Mouse (Mus musculus): ENCODE data around the gene Trpt1. TPM values are rescaled to one million over a fixed set of nuclear protein-coding genes. Genes with fewer than 3 reads are reported as not detected.
"Not testable (repeated sequence)": the region's sequence is repeated elsewhere in the genome, so short reads cannot be mapped to it uniquely, and the experiment has no call there.

Trpt1 gene
- polyA plus RNA-seq, 1 experiment from 2014 or later, result 18.0 TPM

GRCm38 (mm10) chr19:6987904-6988285 lies 8.0 kb upstream of the Trpt1 start:
- ATAC-seq (ENCODE audit: low FRiP score), result no peak
- H3K9ac ChIP-seq, result peak overlapping the region; percentile 82
- WGBS, result 3% methylated on average over 8 of the region's 8 CpGs

GRCm38 (mm10) chr19:6989251-6989650 lies 6.7 kb upstream of the Trpt1 start:
- Histone ChIP-seq H3K4me3 (no peak overlapping the region; the same call in 1 of the 2 replicates), H3K9me3 (no peaks in the 10 kb centered on the region), H3K4me1 (replicated peaks) (peaks cover 43% of the 10 kb centered on the region), H3K4me2 (no peak overlapping the region), H3K27me3 (no peaks in the 10 kb centered on the region), H3K27ac (no peak overlapping the region), H3K36me3 (peaks cover 10% of the 10 kb centered on the region), H3K9ac (no peak overlapping the region)
- WGBS, result 88% methylated on average over 8 of the region's 8 CpGs
- ATAC-seq (ENCODE audit: low FRiP score), result no peak

More at GRCm38 (mm10) chr19:6987904-6988285, 8.0 kb upstream of the Trpt1 start:
- Histone ChIP-seq H3K4me1 (replicated peaks) (peaks cover 36% of the 10 kb centered on the region), H3K27me3 (no peaks in the 10 kb centered on the region), H3K4me3 (peak overlapping the region; percentile 57), H3K27ac (peak overlapping the region; percentile 76), H3K9me3 (no peaks in the 10 kb centered on the region), H3K4me2 (peak overlapping the region; percentile 93), H3K36me3 (peaks cover 21% of the 10 kb centered on the region)

- Histone ChIP-seq H3K4me2 (no peak overlapping the region), H3K27me3 (no peaks in the 10 kb centered on the region), H3K27ac (no peak overlapping the region), H3K4me1 (replicated peaks) (peaks cover 56% of the 10 kb centered on the region), H3K4me3 (no peak overlapping the region), H3K36me3 (no peaks in the 10 kb centered on the region), H3K9ac (no peak overlapping the region), H3K9me3 (no peaks in the 10 kb centered on the region)
- WGBS, result 90% methylated on average over 6 of the region's 6 CpGs
- no peak for ATAC-seq (ENCODE audit: low FRiP score)
These were observed 5.2 kb upstream of the Trpt1 start for GRCm38 (mm10) chr19:6990712-6991111.

- H3K4me3 ChIP-seq; H3K9me3 ChIP-seq; H3K27me3 ChIP-seq; H3K4me2 ChIP-seq; ATAC-seq (ENCODE audit: low FRiP score); H3K9ac ChIP-seq; H3K36me3 ChIP-seq; H3K27ac ChIP-seq: not testable (repeated sequence)
- H3K4me1 ChIP-seq (replicated peaks), result peaks cover 53% of the 10 kb centered on the region
- 95% methylated on average over 6 of the region's 6 CpGs for WGBS
These were observed 4.8 kb upstream of the Trpt1 start for GRCm38 (mm10) chr19:6991166-6991565.

DNA sequence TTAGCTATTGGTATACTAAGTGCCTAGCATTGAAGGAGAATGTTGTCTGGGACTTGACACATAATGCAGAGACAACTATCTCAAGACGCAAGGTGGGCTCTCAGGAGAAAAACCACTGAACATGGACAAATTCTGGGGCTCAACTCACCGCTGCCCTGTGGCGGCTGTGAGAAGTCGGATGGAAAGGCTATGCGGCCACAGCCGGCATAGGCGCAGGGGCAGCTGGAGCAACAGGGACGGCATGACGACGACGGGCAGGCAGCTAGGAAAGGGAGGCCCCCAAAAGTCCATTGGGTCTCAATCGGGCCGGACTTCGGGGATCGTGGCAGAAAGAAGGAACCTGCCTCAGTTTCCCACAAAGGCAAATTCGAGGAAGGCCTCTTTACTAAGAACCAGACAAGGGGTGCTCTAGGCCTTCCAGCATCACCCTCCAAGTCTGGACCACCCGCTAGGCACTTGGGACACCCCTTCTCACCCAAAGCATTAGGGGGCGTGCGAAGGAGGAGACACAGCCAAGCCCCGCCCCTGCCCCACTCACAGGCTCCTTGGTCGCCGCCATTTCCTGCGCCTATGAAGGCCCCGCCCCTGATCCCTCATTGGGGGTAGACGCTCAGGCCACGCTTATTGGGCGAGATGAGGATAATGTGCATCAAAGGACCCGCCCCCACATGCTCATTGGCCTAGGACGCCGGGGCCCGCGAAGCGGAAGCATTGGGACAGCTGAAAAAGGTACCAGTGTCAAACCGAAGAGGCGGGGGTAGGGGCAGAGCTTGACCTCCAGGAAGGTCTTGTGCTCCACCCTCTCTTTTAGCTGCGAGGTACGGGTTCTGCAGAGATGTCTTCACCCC lies 3.7 kb upstream of the Trpt1 start, which contains the start of gene Dnajc4:
TSS of gene Dnajc4 (minus strand) at position 562 of the 848 bp plus-strand sequence.
- ATAC-seq (ENCODE audit: low FRiP score), result peak; percentile 94
- H3K27ac ChIP-seq, result peak within 1 kb of the TSS; percentile 61
- H3K36me3 ChIP-seq, result no peaks in the 10 kb centered on the region
- H3K4me1 ChIP-seq (replicated peaks), result peaks cover 53% of the 10 kb centered on the region
- H3K4me3 ChIP-seq, result peak within 1 kb of the TSS; percentile 55
- peak within 1 kb of the TSS; percentile 89 for H3K4me2 ChIP-seq
- WGBS, result 1% methylated on average over 37 of the region's 37 CpGs
- no peaks in the 10 kb centered on the region for H3K9me3 ChIP-seq
- no peaks in the 10 kb centered on the region for H3K27me3 ChIP-seq
- H3K9ac ChIP-seq, result peak within 1 kb of the TSS; percentile 75

GRCm38 (mm10) chr19:6993011-6993770 lies 2.7 kb upstream of the Trpt1 start:
- H3K4me2 ChIP-seq, result peak overlapping the region; percentile 89
- H3K27me3 ChIP-seq, result no peaks in the 10 kb centered on the region
- ATAC-seq (ENCODE audit: low FRiP score), result no peak
- H3K36me3 ChIP-seq, result peaks cover 2% of the 10 kb centered on the region
- peak overlapping the region; percentile 61 for H3K27ac ChIP-seq
- H3K9me3 ChIP-seq, result no peaks in the 10 kb centered on the region
- peak overlapping the region; percentile 55 for H3K4me3 ChIP-seq
- H3K4me1 ChIP-seq (replicated peaks), result peaks cover 55% of the 10 kb centered on the region
- peak overlapping the region; percentile 75 for H3K9ac ChIP-seq
- 65% methylated on average over 14 of the region's 14 CpGs for WGBS

GRCm38 (mm10) chr19:6994002-6994401 lies 1.9 kb upstream of the Trpt1 start:
- 87% methylated on average over 8 of the region's 8 CpGs for WGBS

GRCm38 (mm10) chr19:6994489-6994888 lies 1.4 kb upstream of the Trpt1 start:
- H3K4me2 ChIP-seq, result no peak overlapping the region
- no peaks in the 10 kb centered on the region for H3K27me3 ChIP-seq
- H3K27ac ChIP-seq, result no peak overlapping the region
- H3K9ac ChIP-seq, result no peak overlapping the region
- no peak overlapping the region for H3K4me3 ChIP-seq
- H3K36me3 ChIP-seq, result peaks cover 15% of the 10 kb centered on the region
- H3K9me3 ChIP-seq, result no peaks in the 10 kb centered on the region
- WGBS, result 89% methylated on average over 8 of the region's 8 CpGs
- no peak for ATAC-seq (ENCODE audit: low FRiP score)
- H3K4me1 ChIP-seq (replicated peaks), result peaks cover 52% of the 10 kb centered on the region

More at GRCm38 (mm10) chr19:6994002-6994401, 1.9 kb upstream of the Trpt1 start:
- Histone ChIP-seq H3K27ac (no peak overlapping the region), H3K4me1 (replicated peaks) (peaks cover 52% of the 10 kb centered on the region), H3K9me3 (no peaks in the 10 kb centered on the region), H3K36me3 (peaks cover 10% of the 10 kb centered on the region), H3K4me2 (peak overlapping the region; percentile 89; the same call in 1 of the 2 replicates), H3K9ac (no peak overlapping the region), H3K27me3 (no peaks in the 10 kb centered on the region), H3K4me3 (no peak overlapping the region)
- ATAC-seq (ENCODE audit: low FRiP score), result no peak

DNA sequence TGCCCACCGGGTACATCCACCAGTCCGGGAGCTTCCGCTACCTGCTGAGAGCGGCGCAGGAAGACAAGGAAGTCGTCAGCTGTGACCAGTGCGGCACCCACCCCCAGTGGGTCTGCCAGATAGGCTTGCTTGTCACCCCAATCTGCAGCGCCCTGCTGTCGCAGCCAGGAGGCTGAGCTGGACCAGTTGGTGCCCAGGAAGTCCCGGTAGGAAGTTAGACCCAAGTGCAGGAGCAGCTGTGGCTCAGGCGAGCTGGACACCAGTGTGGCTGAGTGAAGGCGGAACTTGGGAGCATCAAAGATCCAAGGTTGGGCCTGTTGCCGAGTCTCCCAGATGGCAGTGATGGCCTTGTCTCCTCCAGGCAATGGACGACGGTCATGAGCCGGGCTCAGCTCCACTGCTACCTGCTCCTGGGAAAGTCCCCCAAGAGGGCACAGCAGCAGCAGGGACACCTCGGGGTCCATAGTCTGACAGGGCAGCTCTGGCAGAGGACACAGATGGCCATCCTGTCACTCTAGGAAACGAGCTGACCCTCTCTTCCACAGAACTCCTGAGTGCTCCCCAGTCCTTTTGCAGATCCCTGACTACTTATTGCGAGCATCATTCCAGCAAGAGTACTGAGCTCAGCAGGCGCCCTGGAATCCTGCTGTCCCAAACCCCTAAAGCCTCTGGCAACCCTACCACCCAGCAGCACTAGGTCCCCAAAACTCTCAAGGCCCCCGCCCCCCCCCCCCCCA lies 508 bp upstream of the Trpt1 start:
- 48% methylated on average over 21 of the region's 21 CpGs for WGBS
- Histone ChIP-seq H3K4me2 (peak overlapping the region; percentile 87), H3K4me3 (peak overlapping the region; percentile 63), H3K9ac (peak overlapping the region; percentile 83), H3K27ac (no peak overlapping the region), H3K27me3 (no peaks in the 10 kb centered on the region), H3K4me1 (replicated peaks) (peaks cover 52% of the 10 kb centered on the region), H3K36me3 (peaks cover 24% of the 10 kb centered on the region), H3K9me3 (no peaks in the 10 kb centered on the region)
- ATAC-seq (ENCODE audit: low FRiP score), result no peak

DNA sequence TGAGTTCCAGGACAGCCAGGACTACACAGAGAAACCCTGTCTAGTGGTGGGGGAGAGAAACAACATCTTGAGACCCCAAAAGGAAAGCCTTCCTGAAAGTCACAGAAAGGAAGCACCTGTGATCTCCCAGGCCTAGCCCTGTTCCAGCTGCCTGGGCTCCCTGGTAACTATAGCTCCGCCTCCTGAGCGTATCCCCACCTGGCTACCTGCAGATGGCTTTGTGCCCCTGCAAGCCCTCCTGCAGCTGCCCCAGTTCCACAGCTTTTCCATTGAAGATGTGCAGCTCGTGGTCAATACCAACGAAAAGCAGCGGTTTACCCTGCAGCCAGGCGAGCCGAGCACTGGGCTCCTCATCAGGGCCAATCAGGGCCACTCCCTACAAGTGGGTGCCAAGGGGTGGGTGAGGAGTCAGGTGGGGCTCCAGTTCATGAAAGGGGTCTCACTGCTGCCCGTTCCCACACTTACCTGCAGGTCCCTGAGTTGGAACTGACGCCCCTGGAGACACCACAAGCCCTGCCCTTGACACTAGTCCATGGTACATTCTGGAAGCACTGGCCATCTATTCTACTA lies 1.9 kb downstream of the Trpt1 start:
- H3K4me2 ChIP-seq, result no peak overlapping the region
- no peak overlapping the region for H3K27ac ChIP-seq
- no peak overlapping the region for H3K9ac ChIP-seq
- H3K4me3 ChIP-seq, result no peak overlapping the region
- no peaks in the 10 kb centered on the region for H3K27me3 ChIP-seq
- 86% methylated on average over 9 of the region's 9 CpGs for WGBS
- H3K36me3 ChIP-seq, result peaks cover 26% of the 10 kb centered on the region
- ATAC-seq (ENCODE audit: low FRiP score), result no peak
- no peaks in the 10 kb centered on the region for H3K9me3 ChIP-seq
- H3K4me1 ChIP-seq (replicated peaks), result peaks cover 41% of the 10 kb centered on the region

- Histone ChIP-seq H3K4me3 (no peak overlapping the region), H3K27ac (no peak overlapping the region), H3K4me2 (no peak overlapping the region), H3K4me1 (replicated peaks) (peaks cover 32% of the 10 kb centered on the region), H3K9me3 (no peaks in the 10 kb centered on the region), H3K27me3 (no peaks in the 10 kb centered on the region), H3K9ac (no peak overlapping the region), H3K36me3 (peaks cover 26% of the 10 kb centered on the region)
- ATAC-seq (ENCODE audit: low FRiP score), result no peak
- WGBS, result 95% methylated on average over 19 of the region's 19 CpGs
These were observed 3.6 kb downstream of the Trpt1 start for GRCm38 (mm10) chr19:6999360-7000063.

Measured in hindbrain, embryonic 13.5 days (tissue).